Mouse (Mus musculus): ENCODE data around the gene Tbc1d21. TPM values are rescaled to one million over a fixed set of nuclear protein-coding genes. Genes with fewer than 3 reads are reported as not detected.

Tbc1d21 gene
- polyA plus RNA-seq, 1 experiment from 2014 or later, result not detected

GRCm38 (mm10) chr9:58388381-58388780 lies 18.1 kb upstream of the Tbc1d21 start:
- Histone ChIP-seq H3K4me1 (replicated peaks; ENCODE audit: control insufficient read depth, insufficient read depth, low read length) (no peaks in the 10 kb centered on the region), H3K27ac (ENCODE audit: low read depth, low read length) (no peak overlapping the region), H3K4me3 (ENCODE audit: low read depth, low read length) (no peak overlapping the region), H3K9ac (ENCODE audit: low read depth, low read length) (no peak overlapping the region), H3K9me3 (ENCODE audit: control insufficient read depth, low read length) (no peaks in the 10 kb centered on the region), H3K36me3 (ENCODE audit: control insufficient read depth, insufficient read depth, low read length) (no peaks in the 10 kb centered on the region), H3K27me3 (ENCODE audit: control insufficient read depth, insufficient read depth, low read length) (no peaks in the 10 kb centered on the region), H3K4me2 (replicated peaks; ENCODE audit: low read depth, low read length) (no peak overlapping the region)
- DNase-seq (ENCODE audit: low spot score), result no peak
- ATAC-seq (ENCODE audit: low FRiP score), result no peak
- WGBS, result 65% methylated on average over 3 of the region's 3 CpGs

- H3K9ac ChIP-seq (ENCODE audit: low read depth, low read length), result no peak overlapping the region
- H3K27me3 ChIP-seq (ENCODE audit: control insufficient read depth, insufficient read depth, low read length), result no peaks in the 10 kb centered on the region
- no peak for DNase-seq (ENCODE audit: low spot score)
- ATAC-seq (ENCODE audit: low FRiP score), result no peak
- H3K36me3 ChIP-seq (ENCODE audit: control insufficient read depth, insufficient read depth, low read length), result no peaks in the 10 kb centered on the region
- no peaks in the 10 kb centered on the region for H3K4me1 ChIP-seq (replicated peaks; ENCODE audit: control insufficient read depth, insufficient read depth, low read length)
- H3K4me2 ChIP-seq (replicated peaks; ENCODE audit: low read depth, low read length), result no peak overlapping the region
- no peaks in the 10 kb centered on the region for H3K9me3 ChIP-seq (ENCODE audit: control insufficient read depth, low read length)
- no peak overlapping the region for H3K4me3 ChIP-seq (ENCODE audit: low read depth, low read length)
- WGBS, result 75% methylated on average over 4 of the region's 4 CpGs
- no peak overlapping the region for H3K27ac ChIP-seq (ENCODE audit: low read depth, low read length)
These were observed 8.6 kb upstream of the Tbc1d21 start for GRCm38 (mm10) chr9:58378878-58379277.

- no peak for ATAC-seq (ENCODE audit: low FRiP score)
- 59% methylated on average over 12 of the region's 12 CpGs for WGBS
- Histone ChIP-seq H3K27ac (ENCODE audit: low read depth, low read length) (no peak overlapping the region), H3K4me3 (ENCODE audit: low read depth, low read length) (no peak overlapping the region), H3K4me2 (replicated peaks; ENCODE audit: low read depth, low read length) (no peak overlapping the region), H3K9ac (ENCODE audit: low read depth, low read length) (no peak overlapping the region), H3K27me3 (ENCODE audit: control insufficient read depth, insufficient read depth, low read length) (no peaks in the 10 kb centered on the region), H3K36me3 (ENCODE audit: control insufficient read depth, insufficient read depth, low read length) (no peaks in the 10 kb centered on the region), H3K9me3 (ENCODE audit: control insufficient read depth, low read length) (no peaks in the 10 kb centered on the region), H3K4me1 (replicated peaks; ENCODE audit: control insufficient read depth, insufficient read depth, low read length) (no peaks in the 10 kb centered on the region)
- DNase-seq (ENCODE audit: low spot score), result no peak
These were observed 3.7 kb upstream of the Tbc1d21 start for GRCm38 (mm10) chr9:58373912-58374431.

GRCm38 (mm10) chr9:58371914-58372313 lies 1.7 kb upstream of the Tbc1d21 start:
- WGBS, result 62% methylated on average over 8 of the region's 8 CpGs
- no peaks in the 10 kb centered on the region for H3K27me3 ChIP-seq (ENCODE audit: control insufficient read depth, insufficient read depth, low read length)
- no peak overlapping the region for H3K27ac ChIP-seq (ENCODE audit: low read depth, low read length)
- ATAC-seq (ENCODE audit: low FRiP score) (no peak), DNase-seq (ENCODE audit: low spot score) (no peak)
- H3K4me1 ChIP-seq (replicated peaks; ENCODE audit: control insufficient read depth, insufficient read depth, low read length), result no peaks in the 10 kb centered on the region
- no peak overlapping the region for H3K4me2 ChIP-seq (replicated peaks; ENCODE audit: low read depth, low read length)
- no peak overlapping the region for H3K4me3 ChIP-seq (ENCODE audit: low read depth, low read length)
- H3K36me3 ChIP-seq (ENCODE audit: control insufficient read depth, insufficient read depth, low read length), result no peaks in the 10 kb centered on the region
- H3K9ac ChIP-seq (ENCODE audit: low read depth, low read length), result no peak overlapping the region
- H3K9me3 ChIP-seq (ENCODE audit: control insufficient read depth, low read length), result no peaks in the 10 kb centered on the region

- Histone ChIP-seq H3K4me3 (ENCODE audit: low read depth, low read length) (no peak overlapping the region), H3K36me3 (ENCODE audit: control insufficient read depth, insufficient read depth, low read length) (no peaks in the 10 kb centered on the region), H3K9me3 (ENCODE audit: control insufficient read depth, low read length) (no peaks in the 10 kb centered on the region), H3K4me1 (replicated peaks; ENCODE audit: control insufficient read depth, insufficient read depth, low read length) (no peaks in the 10 kb centered on the region), H3K4me2 (replicated peaks; ENCODE audit: low read depth, low read length) (no peak overlapping the region), H3K9ac (ENCODE audit: low read depth, low read length) (no peak overlapping the region), H3K27me3 (ENCODE audit: control insufficient read depth, insufficient read depth, low read length) (no peaks in the 10 kb centered on the region), H3K27ac (ENCODE audit: low read depth, low read length) (no peak overlapping the region)
- ATAC-seq (ENCODE audit: low FRiP score) (no peak), DNase-seq (ENCODE audit: low spot score) (peak; percentile 61)
- 49% methylated on average over 6 of the region's 6 CpGs for WGBS
These were observed 611 bp downstream of the Tbc1d21 start for GRCm38 (mm10) chr9:58369644-58370043.

- DNase-seq (ENCODE audit: low spot score) (no peak), ATAC-seq (ENCODE audit: low FRiP score) (no peak)
- H3K4me3 ChIP-seq (ENCODE audit: low read depth, low read length), result no peak overlapping the region
- no peak overlapping the region for H3K4me2 ChIP-seq (replicated peaks; ENCODE audit: low read depth, low read length)
- no peaks in the 10 kb centered on the region for H3K9me3 ChIP-seq (ENCODE audit: control insufficient read depth, low read length)
- no peaks in the 10 kb centered on the region for H3K4me1 ChIP-seq (replicated peaks; ENCODE audit: control insufficient read depth, insufficient read depth, low read length)
- no peaks in the 10 kb centered on the region for H3K27me3 ChIP-seq (ENCODE audit: control insufficient read depth, insufficient read depth, low read length)
- WGBS, result 84% methylated on average over 8 of the region's 8 CpGs
- no peak overlapping the region for H3K27ac ChIP-seq (ENCODE audit: low read depth, low read length)
- no peak overlapping the region for H3K9ac ChIP-seq (ENCODE audit: low read depth, low read length)
- no peaks in the 10 kb centered on the region for H3K36me3 ChIP-seq (ENCODE audit: control insufficient read depth, insufficient read depth, low read length)
These were observed 5.9 kb downstream of the Tbc1d21 start for GRCm38 (mm10) chr9:58364325-58364724.

GRCm38 (mm10) chr9:58361956-58362355 lies 8.3 kb downstream of the Tbc1d21 start:
- ATAC-seq (ENCODE audit: low FRiP score) (no peak), DNase-seq (ENCODE audit: low spot score) (no peak)
- H3K9me3 ChIP-seq (ENCODE audit: control insufficient read depth, low read length), result no peaks in the 10 kb centered on the region
- no peak overlapping the region for H3K9ac ChIP-seq (ENCODE audit: low read depth, low read length)
- no peaks in the 10 kb centered on the region for H3K27me3 ChIP-seq (ENCODE audit: control insufficient read depth, insufficient read depth, low read length)
- WGBS, result 87% methylated on average over 7 of the region's 7 CpGs
- no peak overlapping the region for H3K4me2 ChIP-seq (replicated peaks; ENCODE audit: low read depth, low read length)
- no peak overlapping the region for H3K4me3 ChIP-seq (ENCODE audit: low read depth, low read length)
- no peak overlapping the region for H3K27ac ChIP-seq (ENCODE audit: low read depth, low read length)
- no peaks in the 10 kb centered on the region for H3K36me3 ChIP-seq (ENCODE audit: control insufficient read depth, insufficient read depth, low read length)
- H3K4me1 ChIP-seq (replicated peaks; ENCODE audit: control insufficient read depth, insufficient read depth, low read length), result no peaks in the 10 kb centered on the region

GRCm38 (mm10) chr9:58361373-58361772 lies 8.9 kb downstream of the Tbc1d21 start:
- H3K4me3 ChIP-seq (ENCODE audit: low read depth, low read length), result no peak overlapping the region
- no peaks in the 10 kb centered on the region for H3K4me1 ChIP-seq (replicated peaks; ENCODE audit: control insufficient read depth, insufficient read depth, low read length)
- DNase-seq (ENCODE audit: low spot score), result no peak
- no peak overlapping the region for H3K4me2 ChIP-seq (replicated peaks; ENCODE audit: low read depth, low read length)
- ATAC-seq (ENCODE audit: low FRiP score), result no peak
- 84% methylated on average over 1 of the region's 1 CpGs for WGBS
- no peak overlapping the region for H3K9ac ChIP-seq (ENCODE audit: low read depth, low read length)
- no peaks in the 10 kb centered on the region for H3K36me3 ChIP-seq (ENCODE audit: control insufficient read depth, insufficient read depth, low read length)
- H3K27ac ChIP-seq (ENCODE audit: low read depth, low read length), result no peak overlapping the region
- no peaks in the 10 kb centered on the region for H3K27me3 ChIP-seq (ENCODE audit: control insufficient read depth, insufficient read depth, low read length)
- no peaks in the 10 kb centered on the region for H3K9me3 ChIP-seq (ENCODE audit: control insufficient read depth, low read length)

- no peak overlapping the region for H3K27ac ChIP-seq (ENCODE audit: low read depth, low read length)
- peak; percentile 19 for DNase-seq (ENCODE audit: low spot score)
These were observed 14.8 kb downstream of the Tbc1d21 start for GRCm38 (mm10) chr9:58355262-58356050.

More at GRCm38 (mm10) chr9:58355262-58356050, 14.8 kb downstream of the Tbc1d21 start:
- no peaks in the 10 kb centered on the region for H3K36me3 ChIP-seq (ENCODE audit: control insufficient read depth, insufficient read depth, low read length)
- no peak overlapping the region for H3K4me2 ChIP-seq (replicated peaks; ENCODE audit: low read depth, low read length)
- no peak overlapping the region for H3K4me3 ChIP-seq (ENCODE audit: low read depth, low read length)
- no peaks in the 10 kb centered on the region for H3K27me3 ChIP-seq (ENCODE audit: control insufficient read depth, insufficient read depth, low read length)
- no peaks in the 10 kb centered on the region for H3K9me3 ChIP-seq (ENCODE audit: control insufficient read depth, low read length)
- no peak for ATAC-seq (ENCODE audit: low FRiP score)
- no peak overlapping the region for H3K9ac ChIP-seq (ENCODE audit: low read depth, low read length)
- no peaks in the 10 kb centered on the region; the same call in 1 of the 2 replicates for H3K4me1 ChIP-seq (replicated peaks; ENCODE audit: control insufficient read depth, insufficient read depth, low read length)
- 27% methylated on average over 6 of the region's 6 CpGs for WGBS

All from hindbrain, embryonic 11.5 days (tissue).